Mouse (Mus musculus) MEL (cell line): Measurements from ENCODE around the gene Arhgef3. TPM values are rescaled to one million over a fixed set of nuclear protein-coding genes. Genes with fewer than 3 reads are reported as not detected.

Experiments
- DNase-seq: peaks from one replicate; pipeline ENCODE4 v3.0.0; 2011; ENCODE audit warnings: low read depth, low spot score
- H3K27ac ChIP-seq: 2 replicates; pipeline ENCODE4 v1.5.1; 2012; ENCODE audit warnings: low read depth, mild to moderate bottlenecking, control low read depth, low read length, moderate library complexity; ENCODE audit not compliant: control insufficient read depth
- H3K27me3 ChIP-seq, 2 experiments: fragments of 150-350 bp in 1 of 2; sonication (generic) in 1 of 2; 2 replicates each; pipeline ENCODE4 v1.6.1; 2012; ENCODE audit warnings: low read length in 2 of 2, mild to moderate bottlenecking in 2 of 2, improper control_type of control experiment in 1 of 2, moderate library complexity in 1 of 2; ENCODE audit not compliant: insufficient read depth in 2 of 2, control insufficient read depth in 1 of 2
- H3K36me3 ChIP-seq, 2 experiments: 2 replicates each; pipeline ENCODE4 v1.6.1; 2012 to 2014; ENCODE audit warnings: low read length in 2 of 2, improper control_type of control experiment in 1 of 2, inconsistent platforms in 1 of 2, mild to moderate bottlenecking in 1 of 2; ENCODE audit not compliant: insufficient read depth in 2 of 2, control insufficient read depth in 1 of 2
- H3K4me1 ChIP-seq, 2 experiments: fragments of 150-350 bp in 1 of 2; sonication (generic) in 1 of 2; 2 replicates each; pipeline ENCODE4 v1.6.1; 2012; ENCODE audit warnings: low read length in 2 of 2, improper control_type of control experiment in 1 of 2, mild to moderate bottlenecking in 1 of 2; ENCODE audit not compliant: insufficient read depth in 2 of 2, control insufficient read depth in 1 of 2
- H3K4me3 ChIP-seq, 2 experiments: fragments of 150-350 bp in 1 of 2; sonication (generic) in 1 of 2; 2 replicates each; pipeline ENCODE4 v1.5.1; 2012; ENCODE audit warnings: low read depth in 2 of 2, low read length in 2 of 2, mild to moderate bottlenecking in 2 of 2, moderate library complexity in 2 of 2, control low read depth in 1 of 2, improper control_type of control experiment in 1 of 2; ENCODE audit not compliant: control insufficient read depth in 1 of 2, insufficient read depth in 1 of 2
- H3K79me2 ChIP-seq: 2 replicates; pipeline ENCODE4 v1.6.1; 2012; ENCODE audit warnings: mild to moderate bottlenecking, low read length, moderate library complexity; ENCODE audit not compliant: control insufficient read depth, poor library complexity, insufficient read depth
- H3K9ac ChIP-seq: 2 replicates; pipeline ENCODE4 v1.6.1; 2012; ENCODE audit warnings: low read depth, mild to moderate bottlenecking, control low read depth, low read length, moderate library complexity; ENCODE audit not compliant: control insufficient read depth, poor library complexity, severe bottlenecking
- H3K9me3 ChIP-seq: fragments of 150-350 bp; sonication (generic); replicated peaks from 2 replicates; pipeline ENCODE4 v1.6.1; 2012; ENCODE audit warnings: mild to moderate bottlenecking, low read length, improper control_type of control experiment, moderate library complexity; ENCODE audit not compliant: insufficient read depth
- CHD2 ChIP-seq: IDR thresholded peaks from 2 replicates; pipeline ENCODE4 v1.6.1; 2011; ENCODE audit warnings: low read length, improper control_type of control experiment
- CTCF ChIP-seq, 3 experiments: IDR thresholded peaks in 2 of 3; conservative IDR thresholded peaks in 1 of 3; 2 replicates each; pipeline ENCODE4 v1.5.1; 2011 to 2012; ENCODE audit warnings: low read length in 3 of 3, low read depth in 2 of 3, mild to moderate bottlenecking in 2 of 3, improper control_type of control experiment in 1 of 3, inconsistent platforms in 1 of 3, mixed read lengths in 1 of 3, moderate library complexity in 1 of 3; ENCODE audit not compliant: control insufficient read depth in 1 of 3, insufficient read depth in 1 of 3, poor library complexity in 1 of 3, severe bottlenecking in 1 of 3
- GATA1 ChIP-seq: IDR thresholded peaks from 2 replicates; pipeline ENCODE4 v1.6.1; 2011; ENCODE audit warnings: low read depth, low read length, improper control_type of control experiment
- MAZ ChIP-seq: IDR thresholded peaks from 2 replicates; pipeline ENCODE4 v1.6.1; 2012; ENCODE audit warnings: low read depth, mild to moderate bottlenecking, inconsistent platforms, low read length, improper control_type of control experiment
- MYB ChIP-seq: IDR thresholded peaks from 2 replicates; pipeline ENCODE4 v1.6.1; 2011; ENCODE audit warnings: mild to moderate bottlenecking, low read depth, low read length, improper control_type of control experiment
- MYC ChIP-seq: IDR thresholded peaks from 2 replicates; pipeline ENCODE4 v1.6.1; 2011; ENCODE audit warnings: low read depth, mild to moderate bottlenecking, low read length, improper control_type of control experiment, moderate library complexity
- NELFE ChIP-seq: IDR thresholded peaks from 2 replicates; pipeline ENCODE4 v1.6.1; 2011; ENCODE audit warnings: low read depth, low read length, improper control_type of control experiment
- NRF1 ChIP-seq: IDR thresholded peaks from 2 replicates; pipeline ENCODE4 v1.6.1; 2014; ENCODE audit warnings: low read depth, mild to moderate bottlenecking, inconsistent platforms, low read length, improper control_type of control experiment, moderate library complexity; ENCODE audit not compliant: poor library complexity, insufficient read depth, severe bottlenecking
- POLR2A ChIP-seq, 2 experiments: IDR thresholded peaks; 2 replicates each; pipeline ENCODE4 v1.6.1; 2011 to 2012; ENCODE audit warnings: low read length in 2 of 2, mild to moderate bottlenecking in 2 of 2, control low read depth in 1 of 2, improper control_type of control experiment in 1 of 2, low read depth in 1 of 2, moderate library complexity in 1 of 2; ENCODE audit not compliant: control insufficient read depth in 1 of 2, insufficient read depth in 1 of 2, poor library complexity in 1 of 2
- POLR2AphosphoS2 ChIP-seq: IDR thresholded peaks from 2 replicates; pipeline ENCODE4 v1.6.1; 2011; ENCODE audit warnings: low read length, improper control_type of control experiment
- POLR2AphosphoS5 ChIP-seq: IDR thresholded peaks from 2 replicates; pipeline ENCODE4 v1.6.1; 2012; ENCODE audit warnings: low read depth, borderline replicate concordance, mild to moderate bottlenecking, inconsistent platforms, low read length, moderate library complexity, mixed read lengths
- RCOR1 ChIP-seq: IDR thresholded peaks from 2 replicates; pipeline ENCODE4 v1.6.1; 2012; ENCODE audit warnings: low read depth, mild to moderate bottlenecking, inconsistent platforms, low read length, improper control_type of control experiment
- UBTF ChIP-seq: IDR thresholded peaks from 2 replicates; pipeline ENCODE4 v1.6.1; 2012; ENCODE audit warnings: low read depth, mild to moderate bottlenecking, inconsistent platforms, low read length, improper control_type of control experiment, moderate library complexity, borderline replicate concordance; ENCODE audit not compliant: insufficient read depth
- USF1 ChIP-seq: IDR thresholded peaks from 2 replicates; pipeline ENCODE4 v1.6.1; 2014; ENCODE audit warnings: low read depth, mild to moderate bottlenecking, inconsistent platforms, low read length, improper control_type of control experiment, moderate library complexity
- ZNF384 ChIP-seq: IDR thresholded peaks from 2 replicates; pipeline ENCODE4 v1.6.1; 2012; ENCODE audit warnings: low read depth, mild to moderate bottlenecking, inconsistent platforms, low read length, improper control_type of control experiment
- polyA plus RNA-seq, 2 experiments: library from polyadenylated mRNA; stranded (reverse) in 1 of 2; unstranded in 1 of 2; fragments of >175 nt in 1 of 2; fragments of >200 nt in 1 of 2; gene quantifications; 2 replicates each; pipeline versions ENCODE4 v1.2.1 to v1.2.4; 2012; ENCODE audit warnings: low replicate concordance in 2 of 2, low read depth in 1 of 2; ENCODE audit not compliant: insufficient read length in 2 of 2, insufficient read depth in 1 of 2, missing spikeins in 1 of 2
- total RNA-seq: library from RNA; depleted of rRNA; stranded (reverse); fragments of 300-350 nt; gene quantifications from 2 replicates; pipeline ENCODE4 v1.2.3, GENCODE M21; 2012

Arhgef3 gene
- total and polyA plus RNA-seq, 3 experiments, result 2.1 to 2.7 TPM; not detected in 1

DNA sequence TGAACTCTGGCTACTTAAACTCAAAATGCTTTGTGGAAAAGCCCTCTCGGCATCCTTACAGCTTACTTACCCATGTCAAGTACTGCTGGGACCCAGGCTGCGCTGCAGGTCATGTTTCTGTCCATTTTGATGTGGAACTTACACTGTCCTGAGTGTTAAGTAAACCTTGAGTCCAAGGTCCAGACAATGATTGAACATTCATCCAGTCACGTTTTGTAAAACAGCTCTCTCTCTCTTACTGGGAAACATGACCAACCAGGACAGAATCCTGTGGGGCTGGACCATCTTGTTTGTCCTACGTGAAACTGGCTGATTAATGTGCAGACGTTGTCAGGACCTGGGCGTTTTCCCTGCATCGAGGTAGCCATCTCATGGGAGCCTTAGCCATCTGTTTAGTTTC lies 13.0 kb upstream of the Arhgef3 start:
- H3K27me3 ChIP-seq, result peaks cover 0 to 6% of the 10 kb centered on the region in 2 experiments; a peak in 2 of 4 replicates
- TF ChIP-seq POLR2A (IDR thresholded peaks at IDR 0.05; ENCODE audit: control insufficient read depth in 1 of 2, insufficient read depth in 1 of 2, low read depth in 1 of 2, low read length in 2 of 2, poor library complexity in 1 of 2) (no peak), RCOR1 (no peak)
- DNase-seq, result no peak
- no peak overlapping the region for H3K9ac ChIP-seq
- no peaks in the 10 kb centered on the region for H3K9me3 ChIP-seq
- no peak overlapping the region for H3K27ac ChIP-seq
- H3K79me2 ChIP-seq, result no peaks in the 10 kb centered on the region
- H3K4me1 ChIP-seq, result no peaks in the 10 kb centered on the region
- no peaks in the 10 kb centered on the region for H3K36me3 ChIP-seq
- H3K4me3 ChIP-seq, result no peak overlapping the region

DNA sequence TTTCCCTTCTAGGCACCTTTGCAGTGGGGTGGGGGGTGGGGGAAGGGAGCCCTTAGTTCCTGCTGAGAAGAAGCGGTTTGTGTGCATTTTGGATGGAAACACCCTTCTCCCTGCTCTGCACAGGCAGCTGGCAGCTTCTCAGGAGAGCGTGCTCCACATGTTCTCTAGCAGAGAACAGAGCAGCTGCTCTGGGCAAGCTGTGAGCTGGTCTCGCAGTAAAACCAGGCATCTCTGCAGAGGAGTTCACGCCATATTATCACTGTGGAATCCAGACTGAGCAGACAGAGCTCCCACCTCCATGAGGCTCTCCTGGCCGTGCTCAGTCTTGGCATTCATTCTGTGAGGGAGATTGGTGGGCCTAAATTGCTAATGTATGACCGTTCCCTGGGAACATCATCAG lies 12.0 kb upstream of the Arhgef3 start:
- TF ChIP-seq GATA1 (no peak), NRF1 (no peak), UBTF (no peak), MAZ (no peak), MYC (no peak), POLR2AphosphoS2 (no peak), POLR2A (IDR thresholded peaks at IDR 0.05; ENCODE audit: control insufficient read depth in 1 of 2, insufficient read depth in 1 of 2, low read depth in 1 of 2, low read length in 2 of 2, poor library complexity in 1 of 2) (no peak), POLR2AphosphoS5 (no peak), MYB (no peak), CTCF (IDR thresholded peaks at IDR 0.05 in 2 of 3, conservative IDR thresholded peaks at IDR 0.05 in 1 of 3; ENCODE audit: control insufficient read depth in 1 of 3, insufficient read depth in 1 of 3, low read depth in 2 of 3, low read length in 3 of 3, poor library complexity in 1 of 3, severe bottlenecking in 1 of 3) (no peak), USF1 (no peak), CHD2 (no peak), RCOR1 (no peak), ZNF384 (no peak), NELFE (no peak)
- TF ChIP-seq, all 39 proteins: peak for 0
- H3K27me3 ChIP-seq, result peaks cover 0 to 6% of the 10 kb centered on the region in 2 experiments; a peak in 2 of 4 replicates

More for the DNA sequence above, 12.0 kb upstream of the Arhgef3 start:
- no peak overlapping the region for H3K27ac ChIP-seq
- H3K4me1 ChIP-seq, result no peaks in the 10 kb centered on the region
- H3K36me3 ChIP-seq, result no peaks in the 10 kb centered on the region
- H3K79me2 ChIP-seq, result no peaks in the 10 kb centered on the region
- no peaks in the 10 kb centered on the region for H3K9me3 ChIP-seq
- no peak overlapping the region for H3K4me3 ChIP-seq
- H3K9ac ChIP-seq, result no peak overlapping the region
- no peak for DNase-seq
